Mouse (Mus musculus) liver, embryonic 14.5 days (tissue): ENCODE measurements around the gene Cnp.

Experiments used
- CTCF ChIP-seq: IDR thresholded peaks from 2 replicates; pipeline ENCODE4 v1.5.1; 2016; ENCODE audit warnings: antibody characterized with exemption, low read depth, control low read depth
- EP300 ChIP-seq: IDR thresholded peaks from 2 replicates; pipeline ENCODE4 v1.6.1; 2016; ENCODE audit warnings: antibody characterized with exemption, low read depth

GRCm38 (mm10) chr11:100608796-100609195 lies 34.1 kb downstream of the Cnp start:
- TF ChIP-seq CTCF (no peak), EP300 (no peak)
